Mouse (Mus musculus): ENCODE data around the gene Zfp950. TPM values are rescaled to one million over a fixed set of nuclear protein-coding genes. Genes with fewer than 3 reads are reported as not detected.
"Not testable (repeated sequence)": the region's sequence is repeated elsewhere in the genome, so short reads cannot be mapped to it uniquely, and the experiment has no call there.

Zfp950 gene
- 38.3 and 39.8 TPM in 2 replicates for polyA plus RNA-seq (2012; ENCODE audit: insufficient read depth, insufficient read length, missing spikeins)

GRCm38 (mm10) chr19:61140342-61141206 is at the start of gene Zfp950:
TSS of gene Zfp950 (minus strand) at chr19:61140840.
- Histone ChIP-seq H3K4me1 (ENCODE audit: control insufficient read depth, insufficient read depth, low read length) (peaks cover 7% of the 10 kb centered on the region), H3K27ac (ENCODE audit: insufficient read depth, low read depth, low read length) (peak within 1 kb of the TSS; percentile 63), H3K4me3 (ENCODE audit: insufficient read depth, low read length) (peak within 1 kb of the TSS; percentile 82)
- TF ChIP-seq CTCF (IDR thresholded peaks at IDR 0.05; ENCODE audit: low read depth, low read length): no peak
- no peak for TF ChIP-seq POLR2A (IDR thresholded peaks at IDR 0.05; ENCODE audit: borderline replicate concordance, low read depth, low read length)

GRCm38 (mm10) chr19:61183590-61183989 is 43.0 kb upstream of the Zfp950 start, which contains the start of gene Gm6020:
TSS of gene Gm6020 (plus strand) at chr19:61183890.
- not testable (repeated sequence) for H3K4me3 ChIP-seq (ENCODE audit: insufficient read depth, low read length); H3K27ac ChIP-seq (ENCODE audit: insufficient read depth, low read depth, low read length); H3K4me1 ChIP-seq (ENCODE audit: control insufficient read depth, insufficient read depth, low read length)

GRCm38 (mm10) chr19:61175756-61176324 is 35.2 kb upstream of the Zfp950 start, which contains the start of gene Gm7102:
TSS of gene Gm7102 (minus strand) at chr19:61176309.
- no peak within 1 kb of the TSS for H3K4me3 ChIP-seq (ENCODE audit: insufficient read depth, low read length)

GRCm38 (mm10) chr19:61151701-61152420 is 11.2 kb upstream of the Zfp950 start:
- Histone ChIP-seq H3K27ac (ENCODE audit: insufficient read depth, low read depth, low read length) (peak overlapping the region; percentile 21), H3K4me1 (ENCODE audit: control insufficient read depth, insufficient read depth, low read length) (peaks cover 3% of the 10 kb centered on the region; the same call in 1 of the 2 replicates), H3K4me3 (ENCODE audit: insufficient read depth, low read length) (peak overlapping the region; percentile 63)
- TF ChIP-seq CTCF (IDR thresholded peaks at IDR 0.05; ENCODE audit: low read depth, low read length) (no peak), POLR2A (IDR thresholded peaks at IDR 0.05; ENCODE audit: borderline replicate concordance, low read depth, low read length) (no peak)

More at GRCm38 (mm10) chr19:61175756-61176324, 35.2 kb upstream of the Zfp950 start, which contains the start of gene Gm7102:
- Histone ChIP-seq H3K27ac (ENCODE audit: insufficient read depth, low read depth, low read length) (no peak within 1 kb of the TSS), H3K4me1 (ENCODE audit: control insufficient read depth, insufficient read depth, low read length) (no peaks in the 10 kb centered on the region)
- TF ChIP-seq POLR2A (IDR thresholded peaks at IDR 0.05; ENCODE audit: borderline replicate concordance, low read depth, low read length): no peak
- TF ChIP-seq CTCF (IDR thresholded peaks at IDR 0.05; ENCODE audit: low read depth, low read length): no peak

GRCm38 (mm10) chr19:61151372-61151700 is 10.7 kb upstream of the Zfp950 start:
- peak overlapping the region; percentile 63 for H3K4me3 ChIP-seq (ENCODE audit: insufficient read depth, low read length)
- H3K27ac ChIP-seq (ENCODE audit: insufficient read depth, low read depth, low read length): peak overlapping the region; percentile 9; the same call in 1 of the 2 replicates
- no peak for TF ChIP-seq CTCF (IDR thresholded peaks at IDR 0.05; ENCODE audit: low read depth, low read length)
- TF ChIP-seq POLR2A (IDR thresholded peaks at IDR 0.05; ENCODE audit: borderline replicate concordance, low read depth, low read length): no peak
- peaks cover 3% of the 10 kb centered on the region; the same call in 1 of the 2 replicates for H3K4me1 ChIP-seq (ENCODE audit: control insufficient read depth, insufficient read depth, low read length)

- no peak overlapping the region for H3K27ac ChIP-seq (ENCODE audit: insufficient read depth, low read depth, low read length)
These were observed 659 bp upstream of the Zfp950 start for GRCm38 (mm10) chr19:61141299-61141698.

GRCm38 (mm10) chr19:61138655-61139054 is 2.0 kb downstream of the Zfp950 start:
- TF ChIP-seq CTCF (IDR thresholded peaks at IDR 0.05; ENCODE audit: low read depth, low read length): no peak
- Histone ChIP-seq H3K4me1 (ENCODE audit: control insufficient read depth, insufficient read depth, low read length) (peaks cover 7% of the 10 kb centered on the region), H3K27ac (ENCODE audit: insufficient read depth, low read depth, low read length) (no peak overlapping the region), H3K4me3 (ENCODE audit: insufficient read depth, low read length) (no peak overlapping the region)

More at GRCm38 (mm10) chr19:61141299-61141698, 659 bp upstream of the Zfp950 start:
- Histone ChIP-seq H3K4me1 (ENCODE audit: control insufficient read depth, insufficient read depth, low read length) (peaks cover 7% of the 10 kb centered on the region), H3K4me3 (ENCODE audit: insufficient read depth, low read length) (peak overlapping the region; percentile 82)
- no peak for TF ChIP-seq CTCF (IDR thresholded peaks at IDR 0.05; ENCODE audit: low read depth, low read length)

GRCm38 (mm10) chr19:61131096-61131495 is 9.5 kb downstream of the Zfp950 start:
- TF ChIP-seq CTCF (IDR thresholded peaks at IDR 0.05; ENCODE audit: low read depth, low read length) (no peak), POLR2A (IDR thresholded peaks at IDR 0.05; ENCODE audit: borderline replicate concordance, low read depth, low read length) (no peak)
- H3K27ac ChIP-seq (ENCODE audit: insufficient read depth, low read depth, low read length): no peak overlapping the region
- H3K4me3 ChIP-seq (ENCODE audit: insufficient read depth, low read length): no peak overlapping the region
- no peaks in the 10 kb centered on the region for H3K4me1 ChIP-seq (ENCODE audit: control insufficient read depth, insufficient read depth, low read length)

- Histone ChIP-seq H3K4me1 (ENCODE audit: control insufficient read depth, insufficient read depth, low read length) (no peaks in the 10 kb centered on the region), H3K4me3 (ENCODE audit: insufficient read depth, low read length) (no peak overlapping the region), H3K27ac (ENCODE audit: insufficient read depth, low read depth, low read length) (no peak overlapping the region)
- TF ChIP-seq POLR2A (IDR thresholded peaks at IDR 0.05; ENCODE audit: borderline replicate concordance, low read depth, low read length) (no peak), CTCF (IDR thresholded peaks at IDR 0.05; ENCODE audit: low read depth, low read length) (no peak)
These were observed 30.5 kb downstream of the Zfp950 start for GRCm38 (mm10) chr19:61110184-61110583.
